Mouse (Mus musculus): Measurements from ENCODE around the gene Ptpn18. TPM values are rescaled to one million over a fixed set of nuclear protein-coding genes. Genes with fewer than 3 reads are reported as not detected.

The Ptpn18 gene
- total RNA-seq (2023) = 202 TPM

GRCm38 (mm10) chr1:34459284-34460060 lies at the start of gene Ptpn18:
TSS of gene Ptpn18 (plus strand) at chr1:34459762.

GRCm38 (mm10) chr1:34439215-34439960 lies 20.2 kb upstream of the Ptpn18 start, which contains the start of the genes Ccdc115 and Imp4:
TSS of gene Ccdc115 (minus strand) at chr1:34439672.
TSS of gene Imp4 (plus strand) at chr1:34439851.

Other genes with a start within 250 kb of the Ptpn18 start
- 22.5 TPM for gene Ccdc115, start 20.1 kb upstream of the Ptpn18 start, total RNA-seq (2023)
- 99.5 TPM for gene Imp4, start 19.9 kb upstream of the Ptpn18 start, total RNA-seq (2023)
- not detected for gene Prss39, start 38.6 kb downstream of the Ptpn18 start, total RNA-seq (2023)
- not detected for gene Cfc1, start 75.9 kb downstream of the Ptpn18 start, total RNA-seq (2023)
- not detected for gene Prss40, start 101.2 kb downstream of the Ptpn18 start, total RNA-seq (2023)
- gene Amer3, start 119.9 kb downstream of the Ptpn18 start, total RNA-seq (2023) = not detected

Measured in CD4-positive naive resting alpha-beta T cell, adult 57 days (primary cell).